Mouse (Mus musculus) cortical plate, adult 2 months (tissue): ENCODE measurements around the gene Dnm1.

Experiments used
- CTCF ChIP-seq: fragments of 200-500 bp; IDR thresholded peaks from 2 replicates; pipeline ENCODE4 v1.5.1; 2011; ENCODE audit warnings: mild to moderate bottlenecking, control low read depth, low read length; ENCODE audit not compliant: insufficient read depth; ENCODE audit errors: extremely low read depth
- POLR2A ChIP-seq: fragments of 200-500 bp; IDR thresholded peaks from 2 replicates; pipeline ENCODE4 v1.6.1; 2011; ENCODE audit warnings: mild to moderate bottlenecking, low read length, control low read depth; ENCODE audit not compliant: insufficient read depth; ENCODE audit errors: extremely low read depth

GRCm38 (mm10) chr2:32376963-32377362 lies 23.8 kb upstream of the Dnm1 start:
- TF ChIP-seq POLR2A, result no peak
- no peak for TF ChIP-seq CTCF
